Mouse (Mus musculus) embryo, embryonic 11.5 days (tissue): ENCODE measurements around the gene Gm20481.
"Not testable (repeated sequence)": the region's sequence is repeated elsewhere in the genome, so short reads cannot be mapped to it uniquely, and the experiment has no call there.

Source experiments
- DNase-seq: peaks from one replicate; pipeline ENCODE4 v3.0.0-alpha.2; 2012; ENCODE audit warnings: low read depth, low spot score

Gene Gm20481

DNA sequence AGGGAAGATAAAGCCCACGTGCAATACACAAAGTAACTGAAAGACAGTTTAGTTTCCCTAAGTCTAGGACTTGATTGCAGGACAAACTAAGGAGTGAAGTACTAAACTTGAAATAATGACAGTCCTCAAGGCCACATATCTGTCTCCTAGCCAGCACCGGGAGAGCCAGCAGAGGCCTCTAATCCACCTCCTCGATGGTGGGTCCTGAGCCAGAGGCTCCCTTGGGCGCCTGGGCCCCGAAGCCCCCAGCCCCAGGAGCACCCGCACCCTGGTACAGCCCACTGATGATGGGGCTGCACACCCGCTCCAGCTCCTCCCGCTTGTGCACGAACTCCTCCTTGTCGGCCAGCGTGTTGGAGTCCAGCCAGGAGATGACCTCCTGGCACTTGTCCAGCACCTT lies at the start of gene Gm20481:
Gene Gm20481 (plus strand): TSS at position 91 of the 400 bp plus-strand sequence.
- DNase-seq = not testable (repeated sequence)

DNA sequence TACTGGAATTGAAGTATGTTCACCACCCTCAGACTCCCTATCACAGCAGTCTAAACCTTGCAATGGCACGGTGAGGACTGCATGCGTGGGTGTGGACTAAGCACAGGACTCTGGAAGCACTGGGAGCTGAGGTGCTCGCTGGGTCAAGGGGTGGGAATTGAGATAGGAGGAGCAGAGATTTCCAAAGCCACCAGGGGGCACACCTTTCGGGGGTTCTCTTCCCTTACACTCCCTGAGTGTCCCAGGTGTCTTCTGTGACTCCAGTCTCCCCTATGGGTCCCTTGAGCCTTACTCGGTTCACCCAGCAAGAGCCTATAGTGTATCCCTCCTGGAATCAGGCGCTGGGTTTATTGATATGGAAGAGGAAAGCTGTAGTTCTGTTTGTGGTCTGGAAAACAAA lies 46.8 kb upstream of the Gm20481 start:
- no peak for DNase-seq

DNA sequence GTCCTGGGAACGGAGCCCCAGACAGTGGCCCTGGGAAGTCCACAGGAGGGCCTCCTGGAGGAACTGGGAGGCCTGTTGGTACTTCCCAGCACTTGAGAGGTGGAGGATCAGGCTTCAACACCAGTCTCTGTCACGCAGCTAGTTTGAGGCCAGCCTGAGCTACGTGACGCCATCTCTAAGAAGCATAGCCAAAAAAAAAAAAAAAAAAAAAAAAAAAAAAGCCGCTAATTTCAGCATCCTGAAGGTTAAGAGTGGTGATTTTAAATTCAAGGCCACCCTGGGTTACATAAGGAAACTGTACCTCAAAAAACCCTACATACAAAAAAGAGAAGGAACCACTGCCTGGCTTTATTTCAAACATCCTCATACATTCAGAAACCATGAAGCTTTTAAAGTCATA lies 45.5 kb upstream of the Gm20481 start:
- DNase-seq = no peak

DNA sequence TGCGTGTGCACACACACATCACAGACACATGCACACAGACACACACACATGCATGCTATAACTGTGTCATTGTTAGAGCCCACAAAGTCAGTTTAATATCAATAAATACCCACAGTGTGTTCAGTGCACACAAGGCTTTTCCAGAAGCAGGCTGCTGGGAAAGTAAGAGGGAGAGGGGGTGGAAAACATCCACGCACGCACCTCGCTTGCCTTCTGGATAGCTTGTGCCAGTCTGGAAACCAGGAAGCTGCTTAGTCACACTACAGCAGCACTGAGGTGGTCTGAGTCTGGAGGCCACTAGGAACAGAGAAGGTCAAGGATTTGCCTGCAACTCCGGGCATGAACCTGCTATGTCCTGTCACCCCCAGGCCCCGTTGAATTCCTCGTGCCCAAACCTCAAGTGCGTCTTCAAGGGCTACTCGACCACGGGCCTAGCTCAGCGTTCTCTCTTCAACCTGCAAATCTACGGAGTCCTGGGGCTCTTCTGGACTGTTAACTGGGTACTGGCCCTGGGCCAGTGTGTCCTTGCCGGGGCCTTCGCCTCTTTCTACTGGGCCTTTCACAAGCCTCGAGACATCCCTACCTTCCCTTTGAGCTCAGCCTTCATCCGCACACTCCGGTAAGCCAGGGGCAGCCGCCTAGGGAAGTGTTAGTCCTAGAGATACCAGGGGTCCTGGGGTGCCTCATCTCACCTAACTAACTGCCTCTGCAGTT lies 42.2 kb upstream of the Gm20481 start:
- no peak for DNase-seq

DNA sequence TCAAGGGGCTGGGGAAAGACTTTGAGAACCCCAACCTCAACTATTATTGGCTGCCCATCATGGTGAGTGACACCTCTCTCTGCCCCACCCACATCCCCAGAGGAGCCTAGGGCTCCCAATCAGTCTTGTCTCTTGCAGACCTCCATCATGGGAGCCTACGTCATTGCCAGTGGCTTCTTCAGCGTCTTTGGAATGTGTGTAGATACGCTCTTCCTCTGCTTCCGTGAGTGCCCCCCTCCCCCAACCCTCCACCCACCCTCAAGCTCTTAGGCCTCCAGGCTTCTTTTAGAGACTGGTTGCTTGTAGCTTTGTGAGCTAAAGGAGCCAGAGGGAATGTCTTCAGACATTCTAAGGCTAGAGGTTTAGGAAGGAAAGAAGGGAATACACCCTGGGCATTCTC lies 40.9 kb upstream of the Gm20481 start:
- no peak for DNase-seq

DNA sequence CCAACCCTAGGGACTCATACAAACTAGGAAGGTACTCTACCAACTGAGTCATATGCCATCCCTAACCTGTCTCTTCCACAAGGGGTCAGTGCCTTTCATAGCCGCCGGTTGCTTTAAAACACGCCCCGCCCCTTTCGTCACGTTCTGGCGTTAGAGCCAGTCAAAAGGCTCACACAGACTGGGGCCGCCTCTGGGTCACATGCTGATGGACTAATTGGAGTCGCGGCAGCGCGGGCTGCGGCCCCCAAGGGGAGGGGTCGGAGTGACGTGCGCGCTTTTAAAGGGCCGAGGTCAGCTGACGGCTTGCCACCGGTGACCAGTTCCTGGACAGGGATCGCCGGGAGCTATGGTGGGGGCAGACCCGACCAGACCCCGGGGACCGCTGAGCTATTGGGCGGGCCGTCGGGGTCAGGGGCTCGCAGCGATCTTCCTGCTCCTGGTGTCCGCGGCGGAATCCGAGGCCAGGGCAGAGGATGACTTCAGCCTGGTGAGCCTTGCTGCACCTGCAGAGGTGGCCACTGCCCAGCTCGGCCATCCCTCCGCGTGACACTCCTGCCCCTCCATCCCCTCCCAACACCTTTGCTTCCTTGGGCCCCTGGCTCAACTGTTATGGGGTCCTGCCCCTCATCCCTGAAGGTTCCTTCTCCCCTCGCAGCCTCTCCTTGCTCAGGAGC lies 38.5 kb upstream of the Gm20481 start, which contains the start of gene Neu1:
Gene Neu1 (plus strand): TSS at position 193 of the 674 bp plus-strand sequence.
- peak; percentile 96 for DNase-seq

DNA sequence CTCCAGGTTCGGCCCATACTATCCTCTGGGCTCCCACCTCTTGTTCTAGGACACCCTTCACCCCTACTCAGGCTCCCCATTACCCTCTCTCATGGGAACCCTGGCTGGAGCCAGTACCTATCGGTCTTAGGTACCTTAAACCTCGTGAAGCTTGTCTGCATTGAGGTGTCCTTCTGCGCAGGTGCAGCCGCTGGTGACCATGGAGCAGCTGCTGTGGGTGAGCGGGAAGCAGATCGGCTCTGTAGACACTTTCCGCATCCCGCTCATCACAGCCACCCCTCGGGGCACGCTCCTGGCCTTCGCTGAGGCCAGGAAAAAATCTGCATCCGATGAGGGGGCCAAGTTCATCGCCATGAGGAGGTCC lies 38.0 kb upstream of the Gm20481 start:
- no peak for DNase-seq

DNA sequence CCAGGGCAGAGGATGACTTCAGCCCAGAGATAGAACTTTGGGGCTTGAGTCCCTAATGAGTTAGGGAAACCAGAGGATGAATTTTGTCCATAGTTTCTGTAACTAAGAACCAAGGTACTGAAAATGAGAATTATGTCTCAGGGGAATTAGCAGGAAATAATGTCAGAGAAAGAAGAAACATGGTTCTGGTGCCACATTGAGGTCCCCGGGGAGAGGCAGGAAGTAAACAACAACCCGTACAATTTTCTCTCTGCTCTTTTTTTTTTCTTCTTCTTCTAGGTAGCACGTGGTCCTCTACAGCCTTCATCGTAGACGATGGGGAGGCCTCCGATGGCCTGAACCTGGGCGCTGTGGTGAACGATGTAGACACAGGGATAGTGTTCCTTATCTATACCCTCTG lies 37.4 kb upstream of the Gm20481 start:
- no peak for DNase-seq

DNA sequence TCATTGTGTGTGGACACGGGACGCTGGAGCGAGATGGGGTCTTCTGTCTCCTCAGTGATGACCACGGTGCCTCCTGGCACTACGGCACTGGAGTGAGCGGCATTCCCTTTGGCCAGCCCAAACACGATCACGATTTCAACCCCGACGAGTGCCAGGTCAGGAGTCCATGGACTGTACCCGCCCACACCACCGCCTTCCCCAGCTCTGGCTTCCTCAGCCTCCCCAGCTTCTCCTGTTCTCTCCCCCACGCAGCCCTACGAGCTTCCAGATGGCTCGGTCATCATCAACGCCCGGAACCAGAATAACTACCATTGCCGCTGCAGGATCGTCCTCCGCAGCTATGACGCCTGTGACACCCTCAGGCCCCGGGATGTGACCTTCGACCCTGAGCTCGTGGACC lies 35.7 kb upstream of the Gm20481 start:
- no peak for DNase-seq

DNA sequence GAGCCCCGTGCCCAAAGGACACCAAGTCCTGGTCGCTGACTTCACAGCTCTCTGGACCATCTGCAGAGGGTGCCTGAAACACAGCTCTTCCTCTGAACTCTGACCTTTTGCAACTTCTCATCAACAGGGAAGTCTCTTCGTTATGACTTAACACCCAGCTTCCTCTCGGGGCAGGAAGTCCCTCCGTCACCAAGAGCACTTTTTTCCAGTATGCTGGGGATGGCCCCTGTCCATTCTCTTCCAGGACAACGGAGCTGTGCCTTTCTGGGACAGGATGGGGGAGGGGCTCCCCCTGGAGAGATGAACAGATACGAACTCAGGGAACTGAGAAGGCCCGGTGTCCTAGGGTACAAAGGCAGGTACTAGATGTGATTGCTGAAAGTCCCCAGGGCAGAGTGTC lies 34.9 kb upstream of the Gm20481 start:
- no peak for DNase-seq

DNA sequence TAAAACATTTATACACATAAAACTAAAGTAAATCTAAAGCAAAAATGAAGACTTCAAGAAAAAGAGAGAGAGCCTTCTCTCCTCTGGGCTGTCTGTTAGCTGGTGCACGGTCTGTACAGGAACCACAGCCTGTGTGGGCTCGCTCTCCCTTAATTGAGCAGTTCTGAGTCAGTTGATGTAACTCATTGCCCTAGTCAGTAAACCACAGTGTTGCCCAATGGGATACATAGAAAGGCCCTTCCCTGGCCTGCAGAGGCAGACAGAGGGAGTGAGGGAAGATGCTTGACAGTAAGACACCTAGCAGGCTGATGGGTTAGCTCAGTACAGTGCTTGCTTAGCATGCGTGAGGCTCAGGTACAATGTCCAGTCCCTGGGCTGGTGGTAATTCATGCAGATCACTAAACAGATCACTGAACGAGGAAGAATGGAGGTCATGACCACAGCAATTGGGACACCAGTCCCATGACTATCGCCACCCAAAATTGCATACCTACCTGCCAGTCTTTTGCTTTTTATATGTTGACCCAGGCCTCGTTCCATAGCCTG lies 31.7 kb upstream of the Gm20481 start:
- DNase-seq = no peak

DNA sequence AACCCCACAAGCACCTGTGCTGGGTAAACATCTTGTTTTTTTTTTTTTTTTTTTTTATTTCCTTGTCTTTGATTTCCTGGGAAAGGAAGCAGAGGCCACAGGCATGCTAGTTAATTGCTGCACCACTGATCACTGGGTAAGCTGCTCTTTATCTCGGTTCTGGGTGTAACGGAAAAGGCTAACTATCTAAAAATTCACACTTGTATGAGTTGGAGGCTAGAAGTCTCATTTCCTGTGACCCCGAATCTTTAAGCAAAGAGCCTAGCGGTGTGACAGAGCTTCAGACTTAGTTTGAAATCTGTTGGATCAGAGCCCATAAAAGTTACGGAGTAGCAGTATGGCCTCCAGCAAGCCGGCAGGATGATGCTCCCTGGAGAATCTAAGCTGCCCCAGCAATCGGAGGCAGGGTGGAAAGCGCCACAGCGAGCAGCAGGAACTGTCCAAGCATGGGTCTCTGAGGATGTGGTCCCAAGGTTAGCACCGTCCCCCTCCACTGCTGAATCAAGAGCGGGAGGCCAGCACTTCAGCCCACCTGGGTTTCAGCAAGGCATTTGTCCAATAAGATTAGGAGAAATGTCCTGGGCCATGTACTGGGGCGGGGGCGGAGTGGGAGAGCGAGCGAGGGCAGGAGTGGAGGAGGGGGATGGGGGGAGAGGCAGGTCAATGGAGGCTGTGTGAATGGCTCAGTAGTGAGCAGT lies 28.2 kb upstream of the Gm20481 start:
- DNase-seq = no peak

DNA sequence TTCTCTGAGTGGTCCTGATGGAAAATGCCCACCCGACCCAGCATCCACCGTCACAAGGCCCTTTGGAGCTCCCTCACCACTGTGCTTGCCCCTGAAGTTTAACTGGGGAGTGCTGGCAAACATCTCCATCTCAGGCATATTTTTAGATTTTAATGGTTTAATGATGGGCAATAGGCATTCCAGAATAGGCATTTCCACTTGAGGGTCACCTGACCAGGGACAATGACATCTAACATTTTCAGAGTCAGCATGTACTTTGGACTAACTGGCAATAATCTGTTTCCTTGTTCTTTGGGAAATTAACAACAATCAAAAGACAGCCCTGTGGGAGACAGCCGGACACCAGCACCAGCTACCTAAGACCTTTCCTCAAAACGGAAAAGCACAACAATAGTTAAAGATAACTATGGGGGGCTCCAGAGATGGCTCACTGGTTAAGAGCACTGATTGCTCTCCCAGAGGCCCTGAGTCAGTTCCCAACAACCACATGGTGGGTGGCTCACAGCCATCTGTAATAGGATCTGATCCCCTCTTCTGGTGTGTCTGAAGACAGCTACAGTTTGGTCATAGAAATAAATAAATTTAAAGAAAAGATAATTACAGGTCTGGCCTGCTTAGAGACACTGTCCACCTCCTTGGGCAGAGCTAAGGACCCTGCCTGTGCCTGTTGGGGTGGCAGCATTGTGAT lies 26.4 kb upstream of the Gm20481 start:
- no peak for DNase-seq

DNA sequence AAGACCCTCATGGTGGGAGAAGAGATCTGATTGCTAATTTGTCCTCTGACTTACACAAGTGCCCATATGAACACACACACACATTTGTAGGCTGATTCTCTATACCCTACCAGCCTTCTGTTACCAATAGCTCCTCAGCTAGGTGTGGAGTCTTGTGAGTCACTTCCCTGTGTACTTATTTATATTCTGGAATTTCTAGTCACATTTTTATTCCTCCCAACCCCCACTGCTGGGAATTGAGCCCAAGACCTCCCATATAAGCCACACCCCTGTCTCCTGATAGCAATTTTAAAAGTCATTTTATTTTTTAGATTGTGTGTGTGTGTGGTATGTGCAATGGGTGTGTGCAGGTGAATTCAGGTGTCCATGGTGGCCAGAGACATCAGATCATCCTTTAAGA lies 25.4 kb upstream of the Gm20481 start:
- no peak for DNase-seq

DNA sequence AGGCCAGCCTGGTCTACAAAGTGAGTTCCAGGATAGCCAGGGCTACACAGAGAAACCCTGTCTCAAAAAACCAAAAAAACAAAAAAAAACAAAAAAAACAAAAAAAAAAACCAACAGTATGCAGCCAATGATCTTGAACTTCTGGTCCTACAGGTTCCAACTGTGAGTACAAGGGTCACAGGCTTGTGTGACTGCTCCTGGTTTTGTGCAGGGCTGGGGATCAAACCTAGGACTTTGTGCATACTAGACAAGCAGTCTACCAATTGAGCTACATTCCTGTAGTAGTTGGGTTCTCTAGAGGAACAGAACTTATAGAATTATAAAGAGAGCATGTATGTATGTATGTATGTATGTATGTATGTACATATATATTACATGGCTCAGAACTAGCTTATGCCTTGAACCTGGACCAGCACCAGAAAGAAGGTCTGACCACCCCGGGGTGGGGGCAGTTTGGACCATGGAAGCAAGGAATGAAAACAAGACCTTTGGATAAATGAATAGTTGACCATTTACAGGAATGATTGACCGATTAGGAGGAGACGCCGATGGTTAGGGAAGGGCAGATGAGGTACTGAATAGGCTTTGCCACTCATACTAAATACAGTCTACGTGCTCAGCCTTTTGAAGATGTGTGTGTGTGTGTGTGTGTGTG lies 23.1 kb upstream of the Gm20481 start:
- DNase-seq = no peak

DNA sequence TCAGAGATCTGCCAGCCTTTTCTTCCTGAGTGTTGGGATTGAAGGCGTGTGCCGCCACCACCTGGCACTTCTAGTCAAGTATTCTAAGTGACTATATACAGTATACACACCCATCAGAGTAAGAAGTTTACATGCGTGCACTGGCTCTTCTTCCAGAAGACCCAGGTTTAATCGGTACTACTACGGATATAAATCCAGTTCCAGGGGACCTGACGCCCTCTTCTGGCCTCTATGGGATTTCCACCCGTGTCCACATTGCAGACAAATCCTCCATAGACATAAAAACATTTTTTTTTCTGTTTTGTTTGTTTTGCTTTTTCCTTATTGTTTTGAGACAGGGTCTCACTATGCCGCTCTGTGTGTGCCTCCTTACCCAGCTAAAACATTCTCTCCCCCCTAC lies 22.1 kb upstream of the Gm20481 start:
- DNase-seq = no peak

DNA sequence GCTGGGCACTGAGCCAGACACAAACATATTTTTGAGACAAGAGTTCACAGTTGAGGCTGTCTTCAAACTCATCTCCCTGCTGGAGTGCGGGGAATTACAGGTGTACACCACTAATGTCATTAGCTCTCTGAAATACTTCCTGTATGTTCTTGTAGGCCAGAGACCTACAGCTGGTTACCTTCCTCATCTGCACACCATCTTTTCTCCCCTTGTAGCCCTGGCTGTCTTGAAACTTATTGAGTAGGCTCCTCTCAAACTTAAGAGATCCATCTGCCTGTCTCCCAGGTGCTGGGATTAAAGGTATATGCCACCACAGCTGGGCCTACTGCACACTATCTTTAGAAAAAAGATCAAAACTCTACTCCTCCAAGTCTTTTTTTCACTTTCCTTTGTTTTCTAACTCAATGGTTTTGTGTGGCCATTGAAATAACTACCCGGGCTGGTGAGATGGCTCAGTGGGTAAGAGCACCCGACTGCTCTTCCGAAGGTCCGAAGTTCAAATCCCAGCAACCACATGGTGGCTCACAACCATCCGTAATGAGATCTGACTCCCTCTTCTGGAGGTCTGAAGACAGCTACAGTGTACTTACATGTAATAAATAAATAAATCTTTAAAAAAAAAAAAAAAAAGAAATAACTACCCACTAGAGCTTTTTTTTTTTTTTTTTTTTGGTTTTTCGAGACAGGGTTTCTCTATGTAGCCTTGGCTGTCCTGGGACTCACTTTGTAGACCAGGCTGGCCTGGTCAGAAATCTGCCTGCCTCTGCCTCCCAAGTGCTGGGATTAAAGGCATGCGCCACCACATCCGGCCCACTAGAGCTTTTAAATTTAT lies 20.8 kb upstream of the Gm20481 start:
- DNase-seq = not testable (repeated sequence)

DNA sequence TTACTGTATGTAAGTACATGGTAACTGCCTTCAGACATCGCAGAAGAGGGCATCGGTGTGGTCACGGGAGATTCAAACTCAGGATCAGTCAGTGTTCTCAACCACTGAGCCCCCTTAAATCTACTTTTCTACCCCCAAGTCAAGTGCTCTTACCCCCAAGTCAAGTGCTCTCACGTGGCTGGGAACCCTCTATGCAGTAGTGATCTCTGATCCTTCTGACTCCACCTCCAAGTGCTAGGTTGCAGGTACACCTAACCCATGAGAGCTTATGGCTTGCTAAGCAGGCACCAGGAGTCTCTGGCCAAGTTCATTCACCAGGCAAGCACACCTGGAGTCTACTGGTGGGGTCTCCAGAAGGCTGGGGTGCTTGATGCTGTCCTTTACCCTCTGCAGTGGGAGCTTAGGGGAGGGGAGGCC lies 20.2 kb upstream of the Gm20481 start:
- no peak for DNase-seq

DNA sequence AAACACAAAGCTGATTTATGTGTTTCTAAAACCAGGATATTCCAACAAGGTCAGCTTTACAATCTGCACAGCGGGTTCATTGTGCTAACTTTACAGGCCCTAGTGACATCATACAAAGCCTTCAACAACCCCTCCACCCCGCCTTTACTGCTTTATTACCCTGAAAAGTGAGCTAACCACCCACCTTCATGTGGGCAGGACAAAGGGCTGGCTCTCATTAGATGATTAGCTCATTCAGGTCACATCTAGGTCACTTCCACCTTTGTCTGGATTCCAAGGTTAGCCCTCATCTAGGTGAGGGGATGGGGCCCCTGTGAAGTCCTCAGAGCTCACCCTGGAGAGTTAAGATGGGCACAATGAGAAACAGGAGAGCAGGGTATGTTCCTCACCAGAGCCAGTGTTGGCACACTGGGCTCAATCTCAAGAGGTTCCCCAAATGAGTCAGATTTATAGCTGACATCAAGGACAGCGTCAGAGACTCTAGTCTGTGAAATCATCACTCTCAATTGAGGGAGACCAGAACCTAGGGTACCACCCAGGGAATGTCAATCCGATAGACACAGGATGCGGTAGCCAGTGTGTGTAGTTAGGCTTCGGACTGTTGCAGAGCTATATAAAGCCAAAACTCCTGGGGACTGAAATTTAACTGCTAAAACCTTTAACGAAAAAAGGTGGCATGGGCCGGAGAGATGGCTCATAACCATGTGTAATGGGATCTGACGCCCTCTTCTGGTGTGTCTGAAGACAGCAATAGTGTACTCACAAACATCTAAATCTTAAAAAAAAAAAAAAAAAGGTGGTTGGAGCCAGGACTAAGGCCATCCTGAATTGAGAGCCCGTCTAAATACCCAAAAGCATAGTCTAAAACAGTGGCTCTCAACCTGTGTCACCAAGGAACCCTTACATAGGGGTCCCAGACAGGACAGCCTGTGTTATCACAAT lies 18.9 kb upstream of the Gm20481 start:
- DNase-seq = no peak
